Comparison of ENCODE assay signal across 13 mouse cellular contexts in the genomic region with DNA sequence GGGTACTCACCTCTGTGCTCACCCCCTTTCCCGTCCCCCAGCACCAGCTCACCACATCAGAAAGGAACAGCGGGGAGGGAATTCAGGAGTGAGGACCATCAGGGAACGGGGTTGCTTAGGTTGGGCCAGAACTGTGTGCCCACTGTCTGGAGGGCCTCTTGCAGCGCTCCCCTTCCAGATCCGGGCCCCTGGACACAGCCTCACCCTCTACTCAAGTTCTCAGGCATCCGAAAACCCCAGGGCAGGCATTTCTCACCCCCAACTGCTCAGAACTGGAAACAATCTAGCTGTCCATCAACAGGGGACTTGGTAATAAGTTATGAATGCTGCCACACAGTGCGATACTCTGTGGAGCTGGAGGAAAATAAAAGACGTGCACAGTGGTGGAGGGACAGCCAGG. TPM values are rescaled to one million over a fixed set of nuclear protein-coding genes. Genes with fewer than 3 reads are reported as not detected.
DNase-seq lines count a peak whose midpoint lies in the region; ATAC-seq lines count a peak whose summit lies in the region.
"Had no signal": no experiment of that assay in that cellular context is flagged by ENCODE, and none has a peak within 500 bp of the region (broad histone marks: within the 10 kb centered on the region; RNA-seq: fewer than 3 reads in every experiment).

No protein-coding gene starts in this region.

- H3K4me2 ChIP-seq in forebrain, embryonic 15.5 days (replicated peaks) = no peak overlapping the region
- H3K4me2 ChIP-seq in limb, embryonic 12.5 days = no peak overlapping the region
- H3K4me2 ChIP-seq: kidney, embryonic 15.5 days had no signal

- H3K27me3 ChIP-seq in embryonic facial prominence, embryonic 10.5 days (replicated peaks; ENCODE audit: low read depth, poor library complexity, severe bottlenecking) = no peaks in the 10 kb centered on the region
- no peaks in the 10 kb centered on the region for H3K27me3 ChIP-seq in forebrain, embryonic 15.5 days
- peaks cover 4% of the 10 kb centered on the region for H3K27me3 ChIP-seq in limb, embryonic 12.5 days
- H3K27me3 ChIP-seq: kidney, embryonic 15.5 days had no signal

- no peaks in the 10 kb centered on the region for H3K36me3 ChIP-seq in embryonic facial prominence, embryonic 10.5 days (replicated peaks)
- no peaks in the 10 kb centered on the region for H3K36me3 ChIP-seq in forebrain, embryonic 15.5 days
- H3K36me3 ChIP-seq in limb, embryonic 12.5 days = no peaks in the 10 kb centered on the region
- H3K36me3 ChIP-seq: kidney, embryonic 15.5 days had no signal

- ATAC-seq in forebrain, embryonic 15.5 days (replicated peaks) = peak; percentile 60
- ATAC-seq in limb, embryonic 12.5 days (ENCODE audit: insufficient number of reproducible peaks, insufficient read depth, low FRiP score, low TSS enrichment, low read depth) = no peak

- peak overlapping the region; percentile 71 for H3K27ac ChIP-seq in embryonic facial prominence, embryonic 10.5 days (replicated peaks)
- peak overlapping the region; percentile 82 for H3K27ac ChIP-seq in forebrain, embryonic 15.5 days (replicated peaks)
- H3K27ac ChIP-seq in limb, embryonic 12.5 days = peak overlapping the region; percentile 72
- H3K27ac ChIP-seq: kidney, embryonic 15.5 days had no signal

- DNase-seq in embryo, embryonic 11 days = peak; percentile 26
- DNase-seq in embryo, embryonic 10.5 days (ENCODE audit: low spot score) = no peak
- DNase-seq in embryonic facial prominence, embryonic 10.5 days (ENCODE audit: low spot score) = peak; percentile 48
- no peak for DNase-seq in adrenal gland, adult (ENCODE audit: inconsistent age in 2 of 2, low spot score in 1 of 2)
- no peak for DNase-seq in adrenal gland, postnatal 25 days
- no peak for DNase-seq in gastrocnemius, postnatal 4 days (ENCODE audit: low spot score in 2 of 2)
- DNase-seq: adrenal gland, adult 2 months; cerebellum, adult 9-11 months; lung, adult 18-20 months had no signal

- no peaks in the 10 kb centered on the region for H3K9me3 ChIP-seq in embryonic facial prominence, embryonic 10.5 days
- no peaks in the 10 kb centered on the region for H3K9me3 ChIP-seq in forebrain, embryonic 15.5 days
- H3K9me3 ChIP-seq in limb, embryonic 12.5 days = no peaks in the 10 kb centered on the region
- H3K9me3 ChIP-seq: kidney, embryonic 15.5 days had no signal

- H3K4me3 ChIP-seq in embryonic facial prominence, embryonic 10.5 days = 0 out of 2 replicates have a peak overlapping the region, but pooled peaks have one; percentile 9
- no peak overlapping the region for H3K4me3 ChIP-seq in forebrain, embryonic 15.5 days
- H3K4me3 ChIP-seq in limb, embryonic 12.5 days (replicated peaks) = no peak overlapping the region
- H3K4me3 ChIP-seq: kidney, embryonic 15.5 days had no signal

- WGBS in embryonic facial prominence, embryonic 10.5 days = 41% methylated on average over 8 of the region's 8 CpGs
- WGBS in forebrain, embryonic 15.5 days = 26% methylated on average over 8 of the region's 8 CpGs
- 45% methylated on average over 8 of the region's 8 CpGs for WGBS in limb, embryonic 12.5 days

- peaks cover 30% of the 10 kb centered on the region for H3K4me1 ChIP-seq in embryonic facial prominence, embryonic 10.5 days
- peaks cover 33% of the 10 kb centered on the region for H3K4me1 ChIP-seq in forebrain, embryonic 15.5 days
- H3K4me1 ChIP-seq in limb, embryonic 12.5 days (replicated peaks) = peaks cover 30% of the 10 kb centered on the region

- no peak overlapping the region for H3K9ac ChIP-seq in forebrain, embryonic 15.5 days (replicated peaks)
- H3K9ac ChIP-seq in limb, embryonic 12.5 days (replicated peaks) = no peak overlapping the region
- H3K9ac ChIP-seq: kidney, embryonic 15.5 days had no signal

RNA-seq across cellular contexts. Expression of a gene that starts 44.7 kb away (rescaled TPM):
- polyA plus RNA-seq in embryonic facial prominence, embryonic 10.5 days (2016; fragmentation: Nextera tagmentation; extraction: Ambion mirVana) = 0.58 and 1.2 TPM in 2 replicates
- polyA plus RNA-seq in forebrain, embryonic 15.5 days (2015; fragmentation: Nextera tagmentation; extraction: Ambion mirVana) = 28.6 and 31.5 TPM in 2 replicates
- polyA plus RNA-seq in limb, embryonic 12.5 days (2016; fragmentation: Nextera tagmentation; extraction: Ambion mirVana) = 0.08 TPM in 1 of 2 replicates, not detected in the other
- total RNA-seq in adrenal gland, postnatal 25 days (2021) = 0.86 and 1.2 TPM in 2 replicates
- 1 to 10 TPM; 1.2 to 1.5 TPM for total RNA-seq in gastrocnemius, postnatal 4 days (2021)
- total RNA-seq: megakaryocyte progenitor cell, adult 5-6 weeks had no signal

Comparison
In these comparisons a context has a peak if more than half of its experiments do, and no peak if none do; other contexts are left out.
1. DNase-seq: peak in embryo, embryonic 11 days (single experiment) and embryonic facial prominence, embryonic 10.5 days (single experiment); none in embryo, embryonic 10.5 days (single experiment), adrenal gland, adult (0 of 2), adrenal gland, postnatal 25 days (single experiment) and gastrocnemius, postnatal 4 days (0 of 2).
2. RNA of a gene that starts 44.7 kb away (polyA plus RNA-seq): 28.6 to 31.5 TPM in forebrain, embryonic 15.5 days; 0.58 to 1.2 TPM in embryonic facial prominence, embryonic 10.5 days and 0.08 TPM in limb, embryonic 12.5 days; every median in the first group is over 10 times any median in the second.
3. Peak in every context shown above with its lines, with median percentiles within 50 percentile points of each other: H3K27ac ChIP-seq.